Mouse (Mus musculus) heart, adult 2 months (tissue): ENCODE data around the gene Rbfox2.

Experiments used
- CTCF ChIP-seq: fragments of 200-600 bp; IDR thresholded peaks from 2 replicates; pipeline ENCODE4 v1.8.1; 2022; ENCODE audit warnings: antibody characterized with exemption, mild to moderate bottlenecking, moderate library complexity
- POLR2A ChIP-seq: fragments of 200-500 bp; IDR thresholded peaks from 2 replicates; pipeline ENCODE4 v1.6.1; 2011; ENCODE audit warnings: mild to moderate bottlenecking, low read depth, low read length, control low read depth; ENCODE audit not compliant: insufficient read depth

DNA sequence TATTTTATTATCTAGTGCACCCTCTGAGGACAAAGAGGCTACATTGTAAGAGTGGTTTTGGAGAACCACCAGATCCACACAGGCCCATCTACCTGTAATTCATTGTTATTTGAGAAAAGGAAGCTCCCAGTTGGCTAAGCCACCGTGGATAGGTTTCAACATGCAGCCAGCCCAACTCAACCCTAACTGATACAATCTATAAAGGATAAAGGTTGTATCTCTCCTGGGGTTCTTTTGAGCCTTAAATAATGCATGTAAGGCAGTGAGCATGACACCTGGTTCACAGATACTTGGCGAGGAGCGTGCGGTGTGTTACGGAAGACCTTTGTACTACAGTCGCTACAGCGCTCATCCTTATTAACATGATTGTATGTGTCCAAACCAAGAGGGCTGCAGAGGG is 6.0 kb upstream of the Rbfox2 start:
- TF ChIP-seq POLR2A (no peak), CTCF (no peak)
